Mouse (Mus musculus): ENCODE measurements around the gene Ergic3.

The Ergic3 gene

DNA sequence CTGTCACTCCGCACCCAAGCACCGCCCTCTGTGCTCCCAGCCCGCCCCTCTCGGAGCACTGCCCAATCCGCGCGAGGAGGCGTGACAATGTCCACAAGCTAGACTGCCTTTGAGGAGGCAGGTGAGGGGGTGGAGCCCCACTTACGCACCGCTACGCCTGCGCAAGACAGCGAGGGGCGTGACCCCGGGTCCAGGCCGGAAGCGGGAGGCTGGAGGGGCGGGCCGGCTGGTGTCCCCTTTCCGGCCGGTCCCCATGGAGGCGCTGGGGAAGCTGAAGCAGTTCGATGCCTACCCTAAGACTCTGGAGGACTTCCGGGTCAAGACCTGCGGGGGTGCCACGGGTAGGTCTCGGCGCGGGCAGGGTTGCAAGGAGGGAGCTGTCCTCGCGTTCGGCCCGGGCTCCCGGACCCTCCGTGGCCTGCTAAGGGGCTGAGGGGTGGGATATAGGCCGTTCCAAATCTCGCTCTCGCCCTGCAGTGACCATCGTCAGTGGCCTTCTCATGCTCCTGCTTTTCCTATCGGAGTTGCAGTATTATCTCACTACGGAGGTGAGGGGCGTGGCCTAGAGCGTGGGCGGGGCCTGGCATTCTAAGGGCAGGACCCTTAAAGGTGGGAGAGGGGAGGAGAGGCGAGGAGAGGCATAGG lies at the start of gene Ergic3, which contains the start of gene 6430550D23Rik:
TSS of gene Ergic3 (plus strand) at position 158 of the 645 bp plus-strand sequence.
TSS of gene 6430550D23Rik (minus strand) at position 90 of the 645 bp plus-strand sequence.
- DNase-seq (ENCODE audit: low spot score): peak; percentile 96

DNA sequence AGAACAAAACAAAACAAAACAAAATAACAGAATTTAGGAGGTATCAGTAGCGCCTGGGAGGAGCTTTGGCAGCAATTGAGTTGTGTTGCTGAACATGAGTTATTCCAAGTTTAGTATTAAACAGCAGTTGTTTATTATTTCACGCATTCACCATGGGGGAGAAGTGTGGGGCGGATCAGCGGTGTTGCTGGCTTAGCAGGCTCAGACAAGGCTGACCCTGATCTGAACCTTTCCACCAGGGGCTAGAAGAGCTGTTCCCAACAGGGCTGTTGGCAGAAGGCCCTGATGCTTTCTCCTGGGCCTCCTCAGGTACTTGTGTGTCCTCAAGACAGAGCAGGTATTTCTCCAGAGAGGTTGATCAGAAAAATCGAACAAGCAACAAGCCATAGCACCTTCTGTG lies 47.9 kb upstream of the Ergic3 start:
- no peak for DNase-seq (ENCODE audit: low spot score)

DNA sequence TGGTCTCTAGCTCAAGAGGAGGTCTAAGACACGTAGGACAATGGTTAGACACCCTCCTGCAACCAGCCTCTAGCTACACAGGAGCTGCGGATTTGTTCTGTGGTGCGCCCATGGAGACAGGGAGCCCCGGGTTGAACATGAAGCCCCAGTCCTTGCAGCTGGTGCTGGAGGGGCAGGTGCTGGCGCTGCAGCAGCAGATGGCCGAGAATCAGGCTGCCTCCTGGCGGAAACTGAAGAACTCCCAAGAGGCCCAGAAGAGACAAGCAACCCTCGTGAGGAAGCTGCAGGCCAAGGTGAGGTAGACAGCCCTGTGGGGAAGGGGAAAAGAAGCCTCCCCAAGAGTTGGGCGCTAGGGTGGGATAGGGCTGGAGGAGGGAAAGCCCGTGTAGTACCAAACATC lies 46.0 kb upstream of the Ergic3 start:
- DNase-seq (ENCODE audit: low spot score): no peak

DNA sequence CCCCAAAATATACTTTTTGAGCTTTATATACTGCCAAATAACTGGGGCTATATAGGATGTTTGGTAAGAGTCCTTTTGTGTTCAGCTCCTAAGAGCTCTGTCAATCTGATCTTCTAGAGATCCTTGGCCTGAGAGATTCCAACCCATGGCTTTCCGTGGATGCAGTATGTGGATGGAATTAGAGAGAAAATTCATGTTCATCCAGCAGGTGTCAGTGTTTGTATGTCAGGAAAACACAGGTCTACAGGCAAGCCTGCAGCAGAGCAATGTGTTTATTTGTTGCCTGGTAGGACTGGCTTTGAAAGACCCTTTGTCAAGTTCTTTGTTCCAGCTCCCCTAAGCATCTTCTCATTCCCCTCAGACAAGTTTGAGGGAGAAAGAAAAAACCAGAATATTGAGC lies 44.9 kb upstream of the Ergic3 start:
- DNase-seq (ENCODE audit: low spot score): peak; percentile 71

DNA sequence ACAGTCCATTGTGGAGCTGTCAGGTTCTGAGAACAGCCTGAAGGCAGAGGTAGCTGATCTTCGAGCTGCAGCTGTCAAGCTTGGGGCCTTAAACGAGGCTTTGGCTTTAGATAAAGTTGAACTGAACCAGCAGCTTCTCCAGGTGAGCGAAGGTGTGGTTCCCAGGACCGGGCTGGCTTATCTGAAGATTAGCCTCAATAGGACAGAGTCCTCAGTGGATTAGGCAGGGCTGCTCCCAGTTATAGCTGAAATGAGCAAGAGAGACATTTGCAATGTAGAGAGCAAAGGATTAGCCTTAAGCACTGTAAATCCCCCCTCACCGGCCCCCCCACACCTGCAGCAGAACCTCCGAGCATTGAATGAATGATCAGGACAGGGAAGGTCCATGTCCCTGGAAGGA lies 34.5 kb upstream of the Ergic3 start:
- DNase-seq (ENCODE audit: low spot score): no peak

DNA sequence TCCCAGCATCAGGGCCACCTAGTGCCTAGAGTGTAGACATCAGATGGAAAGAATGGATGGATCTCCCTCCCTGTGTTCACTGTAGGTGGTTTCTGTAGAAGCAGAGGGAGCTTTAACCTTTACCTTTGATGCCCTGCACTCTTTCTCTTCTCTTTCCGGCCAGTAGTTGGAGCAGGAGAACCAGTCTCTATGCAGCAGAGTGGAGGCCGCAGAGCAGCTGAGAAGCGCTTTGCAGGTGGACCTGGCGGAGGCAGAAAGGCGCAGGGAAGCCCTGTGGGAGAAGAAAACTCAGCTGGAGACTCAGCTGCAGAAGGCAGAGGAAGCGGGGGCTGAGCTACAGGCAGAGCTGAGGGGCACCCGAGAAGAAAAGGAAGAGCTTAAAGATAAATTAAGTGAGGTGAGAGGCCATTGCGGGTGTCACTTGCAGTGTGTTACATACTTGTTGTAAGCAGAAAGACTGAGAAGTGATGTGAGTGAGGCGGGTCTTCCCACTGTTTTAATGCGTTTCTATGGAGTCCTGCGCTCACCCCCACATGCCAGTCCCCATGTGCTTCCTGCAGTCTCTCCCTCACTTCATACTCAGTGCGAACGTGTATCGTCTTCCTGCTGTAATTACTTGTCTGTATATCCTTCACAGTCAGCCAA lies 33.6 kb upstream of the Ergic3 start:
- DNase-seq (ENCODE audit: low spot score): no peak

DNA sequence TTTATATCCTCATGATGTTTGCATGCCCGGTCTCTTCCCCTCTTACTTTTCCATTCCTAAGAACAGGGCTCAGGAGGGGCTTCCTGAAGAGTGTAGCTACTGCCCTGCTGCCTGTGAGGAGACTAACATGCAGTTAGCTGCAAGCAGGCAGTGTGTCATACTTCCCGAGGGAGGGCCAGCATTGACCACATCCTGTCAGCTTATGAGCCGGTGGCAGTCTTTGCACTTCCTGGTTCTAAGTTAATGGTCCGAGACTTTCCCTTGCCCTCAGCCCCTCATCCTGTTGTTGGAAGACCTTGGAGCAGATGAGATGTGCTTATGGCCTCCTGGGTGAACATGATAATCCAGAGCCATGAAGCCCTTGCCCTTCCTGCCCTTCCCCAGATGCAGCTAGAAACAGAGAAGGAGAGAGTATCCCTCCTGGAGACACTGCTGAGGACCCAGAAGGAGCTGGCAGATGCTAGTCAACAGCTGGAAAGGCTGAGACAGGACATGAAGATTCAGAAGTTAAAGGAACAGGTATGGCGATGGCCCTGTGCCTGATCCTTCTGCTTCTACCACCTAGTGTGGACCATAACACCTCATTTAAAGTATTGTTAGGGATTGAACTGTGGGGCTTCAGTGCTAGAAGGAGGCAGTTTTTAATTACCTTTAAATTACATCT lies 28.4 kb upstream of the Ergic3 start:
- DNase-seq (ENCODE audit: low spot score): peak; percentile 33

DNA sequence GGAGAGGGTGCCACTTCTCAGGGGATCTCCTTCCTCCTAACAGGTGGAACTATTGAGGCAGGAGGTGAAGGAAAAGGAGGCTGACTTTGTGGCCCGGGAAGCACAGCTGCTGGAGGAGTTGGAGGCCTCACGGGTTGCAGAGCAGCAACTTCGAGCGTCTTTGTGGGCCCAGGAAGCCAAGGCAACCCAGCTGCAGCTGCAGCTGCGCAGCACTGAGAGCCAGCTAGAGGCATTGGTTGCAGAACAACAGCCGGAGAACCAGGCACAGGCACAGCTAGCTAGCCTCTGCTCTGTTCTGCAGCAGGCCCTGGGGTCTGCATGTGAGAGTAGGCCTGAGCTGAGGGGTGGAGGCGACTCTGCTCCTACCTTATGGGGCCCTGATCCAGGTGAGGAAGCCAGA lies 22.1 kb upstream of the Ergic3 start:
- DNase-seq (ENCODE audit: low spot score): no peak

DNA sequence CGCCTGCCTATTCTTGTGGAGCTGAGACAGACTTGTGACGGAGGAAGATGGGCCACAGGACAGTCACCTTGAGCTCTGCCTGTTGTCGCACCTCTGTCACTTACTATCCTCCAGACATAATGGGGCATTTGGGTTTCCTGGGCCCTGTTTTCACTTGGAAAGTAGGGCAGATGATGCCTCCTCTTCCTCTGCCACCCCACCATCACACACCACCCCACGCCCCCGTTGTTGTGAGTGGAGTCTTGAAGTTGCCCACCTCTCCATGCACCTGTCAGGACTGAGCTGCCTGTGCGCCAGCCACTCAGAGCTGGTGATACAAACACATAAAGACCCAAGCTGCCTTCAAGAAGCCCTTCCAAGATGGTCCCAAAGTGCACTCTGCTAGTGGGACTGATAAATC lies 20.7 kb upstream of the Ergic3 start:
- DNase-seq (ENCODE audit: low spot score): no peak

DNA sequence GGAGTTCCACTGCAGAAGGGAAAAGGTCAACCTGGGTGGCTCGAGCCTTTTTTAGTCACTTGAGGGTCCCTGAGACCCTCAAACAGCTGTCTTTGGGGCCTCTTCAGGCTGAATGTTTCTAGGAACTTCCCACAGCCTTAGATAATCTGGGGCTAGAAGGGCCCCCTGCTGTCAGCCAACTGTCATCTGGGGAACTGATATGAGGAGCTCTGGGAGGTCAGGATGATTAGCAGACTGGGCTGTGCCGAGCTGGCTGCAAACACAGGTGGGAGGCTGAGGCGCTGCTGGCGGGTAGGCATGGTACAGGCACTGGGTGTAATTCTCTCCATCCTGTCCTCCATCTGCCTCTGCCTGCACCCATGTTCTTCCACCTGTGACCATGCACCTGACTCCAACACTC lies 18.8 kb upstream of the Ergic3 start:
- no peak for DNase-seq (ENCODE audit: low spot score)

DNA sequence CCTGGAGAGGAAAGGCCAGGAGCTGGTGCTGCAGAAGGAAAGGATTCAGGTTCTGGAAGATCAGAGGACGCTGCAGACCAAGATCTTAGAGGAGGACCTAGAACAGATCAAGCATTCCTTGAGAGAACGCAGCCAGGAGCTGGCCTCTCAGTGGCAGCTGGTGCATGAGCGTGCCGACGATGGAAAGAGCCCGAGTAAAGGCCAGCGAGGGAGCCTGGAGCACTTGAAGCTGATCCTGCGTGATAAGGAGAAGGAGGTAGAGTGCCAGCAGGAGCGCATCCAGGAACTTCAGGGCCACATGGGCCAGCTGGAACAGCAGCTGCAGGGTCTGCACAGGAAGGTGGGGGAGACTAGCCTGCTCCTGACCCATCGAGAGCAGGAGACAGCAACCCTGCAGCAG lies 16.7 kb upstream of the Ergic3 start:
- DNase-seq (ENCODE audit: low spot score): peak; percentile 69

DNA sequence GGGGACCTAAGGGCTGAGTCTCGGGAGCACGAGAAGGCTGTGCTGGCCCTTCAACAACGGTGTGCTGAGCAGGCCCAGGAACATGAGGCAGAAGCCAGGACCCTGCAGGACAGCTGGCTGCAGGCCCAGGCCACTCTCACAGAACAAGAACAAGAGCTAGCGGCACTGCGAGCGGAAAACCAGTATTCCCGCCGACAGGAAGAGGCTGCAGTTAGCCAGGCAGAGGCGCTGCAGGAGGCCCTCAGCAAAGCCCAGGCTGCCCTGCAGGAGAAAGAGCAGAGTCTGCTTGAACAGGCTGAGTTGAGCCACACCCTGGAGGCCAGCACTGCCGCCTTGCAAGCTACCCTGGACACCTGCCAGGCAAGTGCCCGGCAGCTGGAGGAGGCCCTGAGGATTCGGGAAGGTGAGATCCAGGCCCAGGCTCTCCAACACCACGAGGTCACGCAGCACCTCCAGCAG lies 16.0 kb upstream of the Ergic3 start:
- DNase-seq (ENCODE audit: low spot score): peak; percentile 83

DNA sequence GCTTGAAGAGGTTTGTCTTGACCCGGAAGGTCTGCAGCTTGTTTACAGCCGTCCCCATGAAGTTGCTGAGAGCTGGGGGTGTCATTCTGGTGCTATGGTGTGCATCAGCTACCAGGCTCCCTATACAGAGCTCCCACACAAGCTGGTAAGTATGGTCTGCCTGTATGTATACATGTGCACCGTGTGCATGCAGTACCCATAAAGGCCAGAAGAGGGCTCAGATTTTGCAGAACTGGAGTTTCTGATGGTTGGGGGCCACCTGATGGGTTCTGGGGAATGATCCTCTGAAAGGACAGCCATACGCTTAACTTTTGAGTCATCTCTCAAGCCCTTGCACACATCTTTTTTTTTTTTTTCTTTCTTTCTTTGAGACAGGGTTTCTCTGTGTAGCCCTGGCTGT lies 2.5 kb upstream of the Ergic3 start:
- DNase-seq (ENCODE audit: low spot score): no peak

DNA sequence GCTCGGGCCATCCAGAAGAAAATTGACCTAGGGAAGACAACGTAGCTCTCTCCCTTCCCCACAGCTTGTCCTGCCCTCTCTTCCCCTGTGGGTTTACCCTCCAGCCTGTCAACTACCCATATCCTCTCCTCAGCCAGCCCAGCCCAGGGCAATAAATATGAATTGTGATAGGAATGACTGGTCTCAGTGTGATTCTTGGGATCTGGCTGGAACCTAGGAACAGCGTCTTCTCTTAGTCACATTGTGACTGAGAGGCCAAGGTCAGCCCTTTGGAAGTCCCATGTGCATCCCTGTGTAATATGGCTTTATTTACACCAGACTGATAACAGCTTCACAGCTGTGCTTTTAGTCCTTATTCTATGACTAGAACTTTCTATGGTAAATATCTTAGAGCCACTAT lies 10.3 kb downstream of the Ergic3 start:
- DNase-seq (ENCODE audit: low spot score): no peak

DNA sequence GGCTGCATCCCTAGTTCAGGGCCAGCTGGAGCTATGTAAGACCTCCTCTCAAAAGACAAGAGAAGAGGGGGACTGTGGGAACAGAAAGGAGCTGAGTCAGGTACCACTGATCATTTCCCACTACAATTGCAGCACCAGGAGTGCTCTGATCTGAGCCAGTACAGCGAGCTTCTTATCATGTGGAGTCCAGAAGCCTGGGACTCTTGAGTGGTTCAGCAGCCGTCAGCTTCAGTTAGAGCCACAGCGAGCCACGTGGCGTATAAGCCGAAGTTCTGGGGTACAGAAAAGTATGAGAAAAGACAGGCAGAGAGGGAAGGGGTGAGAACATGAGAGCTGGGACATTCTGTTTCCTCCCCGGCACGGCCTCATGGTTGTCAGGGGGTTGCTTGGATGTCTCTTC lies 13.4 kb downstream of the Ergic3 start:
- DNase-seq (ENCODE audit: low spot score): no peak

DNA sequence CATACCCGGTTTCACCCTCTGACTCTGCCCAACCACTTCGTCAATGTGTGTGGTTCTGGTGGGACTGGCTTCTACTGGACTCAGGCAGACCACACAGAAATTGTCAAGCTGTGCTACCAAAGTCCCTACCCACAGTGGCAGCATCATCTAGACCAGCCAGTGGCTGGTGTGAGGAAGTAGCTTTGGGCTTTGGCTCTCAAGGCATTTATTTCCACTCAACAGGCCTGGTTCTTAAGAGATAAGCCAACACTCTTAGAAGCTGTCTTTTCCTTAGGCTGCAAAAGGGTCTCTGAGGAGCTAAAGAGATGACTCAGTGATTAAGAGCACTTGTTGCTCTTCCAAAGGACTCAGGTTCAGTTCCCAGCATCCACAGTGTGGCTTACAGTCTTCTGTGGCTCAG lies 13.9 kb downstream of the Ergic3 start:
- DNase-seq (ENCODE audit: low spot score): no peak

DNA sequence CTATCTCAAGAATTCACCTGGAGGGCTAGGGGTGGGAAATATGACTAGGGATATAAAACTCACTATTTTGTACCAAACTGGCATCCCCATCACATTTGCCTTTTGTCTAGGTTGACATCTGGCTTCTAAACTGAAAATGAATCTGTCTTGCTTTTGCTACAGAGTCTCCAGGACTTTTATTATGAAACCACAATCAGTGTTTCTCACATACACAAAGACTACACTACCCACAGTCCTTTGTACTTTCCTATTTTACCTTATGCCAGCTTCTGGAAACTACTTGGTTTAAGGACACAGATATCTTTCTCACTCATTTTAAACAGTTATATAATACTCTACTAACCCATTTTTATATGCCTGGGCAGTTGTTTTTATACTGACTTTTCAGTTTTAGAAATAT lies 17.6 kb downstream of the Ergic3 start:
- no peak for DNase-seq (ENCODE audit: low spot score)

DNA sequence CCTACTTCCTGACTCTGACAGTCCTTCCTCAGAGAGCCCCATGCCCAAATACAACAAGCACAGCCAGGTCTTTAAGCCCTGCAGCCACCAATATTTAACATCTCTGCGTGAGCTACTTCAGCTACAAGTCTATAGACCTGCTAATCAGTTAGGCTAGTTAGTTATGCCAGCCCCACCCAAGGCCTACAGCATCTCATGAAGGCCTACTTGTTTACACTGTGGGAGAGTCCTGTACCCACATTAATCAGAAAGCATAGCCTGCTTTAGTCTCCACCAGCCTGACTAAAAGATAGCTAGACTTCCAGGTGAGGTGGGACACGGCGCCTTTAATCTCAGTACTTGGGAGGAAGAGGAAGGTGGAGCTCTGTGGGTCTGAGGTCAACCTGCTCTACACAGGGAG lies 31.5 kb downstream of the Ergic3 start:
- DNase-seq (ENCODE audit: low spot score): no peak

DNA sequence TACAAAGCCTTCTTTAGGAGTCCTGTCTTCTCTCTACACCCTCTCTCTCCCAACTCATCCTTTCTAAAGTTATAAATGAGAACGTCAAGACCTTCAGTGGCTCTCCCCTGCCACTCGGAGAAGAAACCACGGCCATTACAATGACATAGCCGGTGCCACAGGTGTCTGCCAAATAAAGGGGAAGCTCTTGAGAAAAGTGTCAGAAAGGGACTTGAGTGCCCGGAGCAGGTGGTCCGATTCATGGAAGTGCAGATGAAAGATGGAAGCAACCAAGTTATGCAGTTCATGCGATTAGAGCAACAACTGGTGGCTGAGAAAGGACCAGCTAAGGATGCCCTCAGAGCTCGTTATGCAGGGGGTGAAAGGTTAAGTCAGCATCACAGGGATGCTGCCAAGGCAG lies 35.1 kb downstream of the Ergic3 start:
- DNase-seq (ENCODE audit: low spot score): no peak

DNA sequence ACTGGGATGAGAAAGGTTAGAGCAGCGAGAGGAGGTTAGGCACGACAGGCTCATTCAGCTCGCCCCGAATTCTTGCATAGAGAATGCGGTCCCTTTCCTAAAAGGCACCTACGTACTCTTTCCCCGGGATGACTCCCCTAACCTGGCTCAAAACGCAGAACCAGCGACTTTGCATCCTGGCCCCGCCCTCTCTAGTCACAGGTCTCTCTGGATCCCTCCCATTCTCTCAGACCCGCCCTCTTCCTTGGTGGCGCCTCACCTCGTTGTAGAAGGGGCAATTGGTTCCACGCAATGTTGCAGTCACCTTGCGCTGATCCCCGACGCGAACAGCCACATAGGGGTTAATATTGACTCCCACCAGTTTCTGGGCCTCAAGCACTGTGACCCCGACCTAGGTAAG lies 40.1 kb downstream of the Ergic3 start:
- no peak for DNase-seq (ENCODE audit: low spot score)

DNA sequence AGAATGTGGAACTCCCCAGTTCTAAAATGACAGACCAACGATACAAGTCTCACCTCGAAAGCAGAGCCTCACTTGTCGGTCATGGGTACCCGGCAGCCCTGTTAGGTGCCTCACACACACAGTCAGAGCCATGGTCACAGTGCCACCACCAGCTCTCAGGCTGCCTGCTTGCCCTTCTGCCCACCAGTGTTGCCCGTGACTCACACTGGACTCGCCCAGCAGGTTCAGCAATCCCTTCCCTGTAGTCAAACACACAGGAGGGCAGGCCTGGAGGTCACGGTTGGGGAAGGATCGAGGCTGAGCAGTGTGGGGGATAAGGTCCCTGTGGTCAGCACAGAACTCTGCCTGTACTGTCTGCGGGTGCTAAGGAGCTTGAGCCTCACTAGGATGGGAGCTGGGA lies 45.0 kb downstream of the Ergic3 start, which contains the start of gene Fer1l4:
TSS of gene Fer1l4 (minus strand) at position 132 of the 400 bp plus-strand sequence.
- DNase-seq (ENCODE audit: low spot score): no peak

DNA sequence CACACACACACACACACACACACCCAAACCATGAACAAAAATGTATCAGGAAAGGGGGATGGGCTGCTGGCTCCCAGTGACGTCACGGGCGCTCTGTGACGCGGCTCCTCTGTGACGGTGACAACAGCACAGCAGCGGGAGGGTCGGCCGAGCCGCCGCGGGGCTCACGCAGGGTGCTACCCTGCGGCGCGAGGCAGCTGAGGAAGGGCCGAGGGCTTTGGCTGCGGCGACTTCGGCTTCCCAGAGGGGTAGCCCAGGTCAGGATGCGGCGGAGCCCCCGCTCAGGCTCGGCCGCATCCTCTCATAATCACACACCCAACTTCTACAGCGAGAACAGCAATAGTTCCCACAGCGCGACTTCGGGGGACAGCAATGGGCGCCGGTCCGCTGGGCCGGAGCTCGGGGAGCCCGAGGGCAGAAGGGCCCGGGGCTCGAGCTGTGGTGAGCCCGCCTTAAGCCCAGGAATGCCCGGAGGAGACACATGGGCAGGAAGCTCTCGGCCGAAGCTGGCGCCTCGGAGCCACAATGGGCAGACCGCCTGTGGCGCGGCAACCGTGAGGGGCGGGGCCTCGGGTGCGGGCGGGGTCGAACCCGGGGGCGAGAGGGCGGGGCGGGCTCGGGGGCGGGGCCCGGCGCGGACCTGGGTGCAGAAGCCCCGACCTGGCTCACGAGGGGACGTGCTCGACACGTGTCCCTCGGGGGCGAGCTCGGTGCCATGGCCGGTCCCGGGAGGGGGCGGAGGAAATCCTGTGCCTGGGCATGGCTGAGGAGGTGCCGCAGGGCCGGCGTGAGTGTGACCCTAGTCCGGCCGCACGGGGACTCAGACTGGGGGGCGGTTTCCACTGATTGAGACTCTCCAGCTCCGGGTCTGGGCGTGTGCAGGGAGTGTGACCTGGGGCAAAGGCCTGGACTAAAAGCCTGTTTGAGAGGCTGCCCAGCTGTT lies 57.5 kb downstream of the Ergic3 start, which contains the start of gene Spag4:
TSS of gene Spag4 (plus strand) at position 77 of the 943 bp plus-strand sequence.
- DNase-seq (ENCODE audit: low spot score): peak; percentile 77
